Mouse (Mus musculus) thymus, postnatal 36 days (tissue): ENCODE data around the gene Litaf.

Experiments used
- DNase-seq, 2 experiments: peaks; one replicate each; pipeline ENCODE4 v3.0.0; 2022; ENCODE audit warnings: mixed read lengths in 2 of 2

The Litaf gene

DNA sequence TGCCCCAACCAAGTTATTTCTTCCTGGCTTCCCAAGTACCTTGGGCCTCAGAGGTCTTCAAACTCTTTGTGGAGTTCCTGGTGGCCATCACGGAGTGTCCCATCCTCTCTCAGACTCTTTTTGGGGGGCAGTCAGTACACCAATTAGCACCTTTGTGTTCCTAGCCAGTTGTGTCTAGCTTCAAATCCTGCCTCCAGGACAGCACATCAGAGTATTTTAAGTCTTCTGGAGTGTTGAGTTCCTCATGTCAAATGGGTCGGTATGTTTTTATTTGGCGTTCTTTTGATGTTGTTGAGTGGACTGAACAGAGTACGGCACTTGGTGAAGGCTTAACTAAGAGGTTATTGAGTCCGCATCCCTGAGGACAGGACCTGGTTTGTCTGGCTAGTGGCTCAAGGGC, 526 bp downstream of the Litaf start:
- DNase-seq = no peak

DNA sequence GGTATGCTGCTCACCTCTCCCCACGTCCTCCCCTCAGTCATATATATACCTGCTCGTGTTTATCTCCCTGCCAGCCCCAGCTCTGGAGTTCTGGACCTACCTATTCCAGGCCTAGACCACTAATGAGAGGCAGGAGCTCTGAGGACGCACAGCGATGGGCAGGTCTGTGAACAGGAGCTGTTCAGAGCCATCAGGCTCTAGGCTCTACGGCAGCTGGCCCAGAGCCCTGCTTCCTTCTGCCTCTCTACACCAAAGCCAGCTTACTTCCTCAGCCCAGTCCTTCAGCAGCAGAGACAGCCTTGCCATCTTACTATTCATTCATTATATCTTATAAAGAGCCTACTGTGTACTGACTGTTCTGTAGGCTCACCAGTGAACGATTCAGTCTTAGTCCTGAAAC, 1.2 kb downstream of the Litaf start:
- DNase-seq = no peak

DNA sequence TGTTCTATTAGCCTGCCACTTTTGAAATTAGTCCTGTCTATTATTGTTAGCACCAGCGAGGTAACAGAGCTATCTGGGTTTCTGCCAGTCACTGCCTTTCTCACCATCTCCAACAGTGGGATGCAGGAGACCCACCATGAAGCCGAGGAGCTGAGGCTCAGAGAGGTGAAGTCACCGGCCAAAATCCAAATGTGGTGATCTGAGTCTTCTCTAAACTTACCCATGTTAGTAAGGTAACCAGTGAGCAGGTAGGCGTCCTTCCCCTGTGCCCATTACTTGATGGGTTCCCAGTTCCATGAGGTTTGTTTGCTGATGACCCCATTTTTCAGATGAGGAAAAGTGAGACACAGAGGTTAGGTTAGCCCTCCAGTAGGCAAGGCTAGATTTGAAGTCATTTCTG, 1.6 kb downstream of the Litaf start:
- no peak for DNase-seq

DNA sequence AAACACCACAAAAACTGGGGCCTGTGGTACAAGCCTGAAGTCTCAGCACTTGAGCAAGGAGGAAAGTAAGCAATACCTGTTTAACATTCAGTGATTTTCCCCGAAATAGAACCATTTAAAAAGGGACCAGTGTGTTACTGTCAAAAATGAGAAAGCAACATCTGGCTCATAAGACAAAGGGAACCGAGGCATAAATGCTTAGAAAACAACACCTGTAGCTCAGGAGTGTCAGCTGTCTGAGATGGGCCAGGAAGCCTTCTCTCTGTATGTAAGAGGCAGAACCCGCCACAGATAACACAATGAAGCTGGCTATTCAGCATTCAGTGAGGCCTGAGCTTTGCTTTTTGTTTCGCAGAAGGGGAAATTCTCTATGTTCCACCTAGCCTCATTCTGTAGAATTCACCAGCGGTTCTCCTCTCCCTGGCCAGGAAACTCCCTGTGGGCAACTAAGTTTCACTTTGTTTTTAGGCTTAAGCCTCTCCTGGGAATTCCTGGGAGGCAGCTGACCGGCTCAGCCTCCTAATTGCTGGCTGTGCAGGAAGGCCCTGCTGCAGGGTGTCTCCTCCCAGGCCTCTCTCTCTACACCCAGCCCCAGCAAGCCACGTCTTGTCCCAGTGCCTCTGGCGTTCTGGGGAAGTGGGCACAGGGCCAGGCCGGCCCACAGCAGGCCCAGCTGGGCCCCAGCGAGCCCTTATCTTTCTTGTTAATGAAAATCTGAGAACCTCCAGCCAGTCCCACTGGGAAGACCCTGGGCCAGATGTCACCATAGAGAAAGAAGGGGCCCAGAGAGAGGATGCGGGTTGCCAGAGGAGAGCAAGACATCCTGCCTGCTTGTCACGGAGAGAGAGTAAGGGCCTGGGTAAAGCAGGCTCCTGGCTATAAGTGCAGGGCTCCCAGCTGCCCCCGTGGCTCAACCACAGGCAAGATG, 2.9 kb downstream of the Litaf start:
- DNase-seq = peak; percentile 33 to 47

DNA sequence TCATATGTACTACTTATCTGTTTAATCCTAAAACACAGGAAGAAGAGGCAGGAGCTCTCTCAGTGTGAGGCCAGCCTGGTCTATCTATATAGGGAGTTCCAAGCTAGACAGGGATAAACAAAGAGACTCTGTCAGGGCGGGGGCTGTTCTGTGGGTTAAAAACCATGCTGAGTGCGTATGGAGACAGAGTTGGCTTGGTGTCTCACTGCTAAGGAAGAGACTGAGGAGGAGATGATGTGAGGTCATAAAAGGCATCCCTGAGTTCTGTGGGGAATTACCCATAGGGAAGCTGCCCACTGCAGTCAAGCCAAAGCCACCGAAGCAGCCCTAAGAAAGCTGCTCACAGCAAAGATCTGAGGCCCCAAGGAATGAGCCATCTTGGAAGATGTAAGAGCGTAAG, 5.3 kb downstream of the Litaf start, which contains the start of gene Snn:
Gene Snn, plus strand, starts transcription at position 301 of the 400 bp plus-strand sequence.
- no peak for DNase-seq

DNA sequence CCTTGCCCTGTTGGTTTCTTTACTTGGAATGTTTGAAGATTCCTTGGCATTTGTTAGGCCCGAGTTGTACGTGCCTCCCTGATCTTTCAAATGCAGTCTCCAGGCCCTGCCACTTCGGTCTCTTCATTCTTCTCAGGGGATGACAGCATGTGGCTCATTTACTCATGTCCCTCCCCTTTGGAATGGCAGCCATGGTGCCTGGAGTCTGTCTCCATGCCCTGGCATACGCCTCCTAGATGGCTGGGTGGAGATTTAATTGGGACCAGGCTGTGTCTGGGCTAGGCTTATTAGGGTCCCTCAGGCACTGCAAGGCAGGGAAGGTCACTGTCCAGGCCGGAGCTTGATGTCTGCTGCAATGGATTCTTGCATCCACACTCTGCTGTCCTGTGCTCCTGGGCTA, 10.0 kb downstream of the Litaf start:
- DNase-seq = no peak

DNA sequence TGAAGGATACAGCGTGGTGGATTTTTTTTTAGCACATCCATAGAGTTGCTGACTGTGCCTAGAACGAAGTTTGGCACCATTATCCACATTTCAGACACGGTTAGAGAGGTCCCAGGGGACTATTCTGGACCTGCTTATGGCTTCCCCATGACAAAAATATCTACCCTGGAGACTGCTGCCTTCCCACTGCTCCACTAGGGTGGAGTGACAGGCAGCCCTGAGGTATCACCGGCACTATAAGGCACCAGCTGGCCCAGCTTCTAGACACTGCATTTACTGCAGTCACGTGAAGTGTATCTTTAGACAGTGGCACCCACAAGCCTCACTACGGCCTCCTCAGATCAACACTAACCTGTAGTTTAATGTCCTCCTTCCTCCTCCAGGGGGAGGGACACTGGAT, 11.1 kb downstream of the Litaf start:
- no peak for DNase-seq

DNA sequence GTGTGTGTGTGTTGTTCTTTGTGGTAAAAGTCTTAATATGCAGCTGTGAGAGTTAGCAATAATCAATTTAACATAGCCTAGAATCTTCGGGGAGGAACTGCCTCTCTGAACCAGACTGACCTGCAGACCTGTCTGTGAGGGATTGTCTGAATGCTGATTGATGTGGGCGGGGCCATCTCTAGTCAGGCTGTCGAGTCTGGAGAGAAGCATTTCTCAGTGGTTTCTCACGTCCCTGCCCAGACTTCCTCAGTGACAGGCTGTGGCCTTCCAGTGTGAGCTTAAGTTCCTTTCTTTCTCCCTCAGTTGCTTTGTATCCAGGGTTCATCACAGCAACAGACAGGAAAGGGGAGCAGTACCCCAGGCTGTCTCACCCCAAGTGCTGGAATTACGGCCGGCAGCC, 11.5 kb downstream of the Litaf start:
- DNase-seq = no peak

DNA sequence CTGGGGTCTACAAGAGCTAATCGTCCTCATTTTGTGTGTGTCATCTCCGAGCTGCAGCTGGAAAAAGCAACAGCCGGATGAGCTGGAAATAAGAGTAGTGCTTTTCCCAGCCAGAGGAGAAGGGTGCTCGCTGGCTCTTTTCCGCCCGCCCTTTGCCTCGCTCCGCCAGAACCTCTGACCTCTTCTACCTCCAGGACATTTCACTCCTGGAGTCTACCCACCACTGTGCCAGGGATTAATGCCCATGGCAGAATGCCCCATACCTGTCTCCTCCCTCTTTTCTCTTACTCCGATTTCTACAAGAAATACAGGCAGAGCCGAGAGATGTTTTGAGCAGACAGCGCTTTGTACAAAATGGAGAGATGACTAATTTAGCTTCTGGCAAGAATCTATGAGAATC, 14.8 kb downstream of the Litaf start:
- no peak for DNase-seq

DNA sequence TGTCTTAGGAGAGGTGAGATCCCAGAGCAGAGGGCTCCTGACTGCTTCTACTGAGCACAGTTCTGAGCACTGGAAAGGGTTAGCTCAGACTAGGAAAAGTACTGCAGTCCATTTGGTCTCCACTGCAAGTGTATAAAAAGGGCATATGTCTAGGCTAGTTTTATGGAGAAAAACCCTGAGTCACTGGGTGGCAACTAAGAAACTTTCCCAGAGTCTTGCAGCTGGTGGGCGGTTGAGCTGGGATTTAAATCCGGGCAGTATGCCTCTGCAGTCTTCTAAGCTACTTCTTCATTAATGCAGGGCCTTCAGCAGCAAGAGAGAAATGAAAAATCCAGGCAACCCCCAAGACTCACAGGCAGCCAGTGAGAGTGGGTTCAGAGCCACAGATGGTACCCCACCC, 15.7 kb downstream of the Litaf start:
- no peak for DNase-seq

DNA sequence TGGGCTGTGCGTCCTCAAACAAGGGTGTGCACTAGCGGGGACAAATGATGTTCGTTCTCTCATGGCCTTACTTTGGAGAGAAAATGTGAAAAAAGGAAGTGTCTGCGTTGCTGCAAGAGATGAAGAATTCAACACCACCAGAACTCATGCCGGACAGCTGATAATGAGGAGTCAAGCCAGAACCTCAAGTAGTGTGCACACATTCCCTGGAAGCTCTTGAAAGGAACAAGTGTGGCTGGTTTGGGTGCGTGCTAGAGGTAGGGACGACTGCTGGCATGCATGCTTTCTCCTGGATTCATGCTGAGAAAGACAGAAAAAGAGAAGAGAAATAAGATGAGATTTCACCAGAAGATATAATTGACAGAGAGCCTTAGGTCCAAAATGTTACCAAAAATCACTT, 18.8 kb downstream of the Litaf start:
- DNase-seq = no peak

DNA sequence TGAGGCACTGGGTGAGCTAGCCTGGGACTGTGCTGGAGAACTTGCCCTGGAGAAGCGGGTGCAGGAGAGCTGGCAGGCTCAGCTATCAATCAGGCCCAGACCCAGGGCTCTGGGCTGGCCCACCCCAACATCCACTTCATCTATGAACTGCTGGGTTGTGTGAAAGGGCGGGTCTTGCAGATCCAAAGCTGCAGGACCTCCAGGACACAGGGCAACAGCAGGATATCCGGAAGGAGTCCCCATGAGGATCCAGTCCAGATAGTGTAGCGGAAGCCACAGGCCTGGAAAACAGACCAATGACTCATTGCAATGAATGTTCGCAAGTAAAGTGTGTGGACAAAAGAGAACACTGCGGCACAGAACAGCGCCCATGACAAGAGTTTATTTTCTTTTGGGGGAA, 19.5 kb downstream of the Litaf start:
- DNase-seq = no peak

DNA sequence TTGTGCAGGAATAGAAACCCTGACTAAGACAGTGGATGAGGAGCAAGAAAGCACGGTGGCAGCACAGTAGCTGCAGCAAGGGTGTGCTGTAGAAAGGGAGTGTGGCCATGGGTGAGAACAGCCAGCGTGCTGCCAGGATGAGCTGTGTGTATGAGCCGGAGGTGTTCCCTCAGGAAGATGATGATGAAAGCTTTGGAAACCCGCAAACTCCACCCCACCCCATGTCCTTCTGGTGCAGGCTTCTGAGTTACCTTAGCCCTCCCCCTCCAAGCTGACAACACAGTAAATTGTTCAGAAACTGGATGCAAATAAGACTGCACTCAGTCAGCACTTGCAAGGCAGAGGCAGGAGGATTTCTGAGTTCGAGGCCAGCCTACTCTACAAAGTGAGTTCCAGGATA, 22.7 kb downstream of the Litaf start:
- no peak for DNase-seq

DNA sequence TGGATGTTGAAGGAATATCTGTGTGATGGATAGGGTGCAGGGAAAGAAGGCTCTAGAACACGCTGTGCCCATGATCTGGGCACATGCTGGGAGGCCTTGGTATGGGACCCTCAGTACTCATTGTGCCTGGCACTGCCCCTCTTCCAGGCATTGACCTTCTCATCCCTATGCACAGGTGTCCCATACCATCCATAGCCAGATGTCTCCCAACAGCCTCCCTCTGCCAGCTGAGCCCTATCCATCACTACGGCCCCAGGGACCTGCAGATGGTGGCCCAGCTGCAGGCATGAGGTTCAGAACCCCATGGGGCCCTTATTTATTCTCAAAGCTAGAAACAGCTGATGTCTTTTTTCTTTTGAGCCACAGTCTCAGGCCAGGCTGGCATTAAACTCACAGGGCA, 25.4 kb downstream of the Litaf start:
- DNase-seq = no peak

DNA sequence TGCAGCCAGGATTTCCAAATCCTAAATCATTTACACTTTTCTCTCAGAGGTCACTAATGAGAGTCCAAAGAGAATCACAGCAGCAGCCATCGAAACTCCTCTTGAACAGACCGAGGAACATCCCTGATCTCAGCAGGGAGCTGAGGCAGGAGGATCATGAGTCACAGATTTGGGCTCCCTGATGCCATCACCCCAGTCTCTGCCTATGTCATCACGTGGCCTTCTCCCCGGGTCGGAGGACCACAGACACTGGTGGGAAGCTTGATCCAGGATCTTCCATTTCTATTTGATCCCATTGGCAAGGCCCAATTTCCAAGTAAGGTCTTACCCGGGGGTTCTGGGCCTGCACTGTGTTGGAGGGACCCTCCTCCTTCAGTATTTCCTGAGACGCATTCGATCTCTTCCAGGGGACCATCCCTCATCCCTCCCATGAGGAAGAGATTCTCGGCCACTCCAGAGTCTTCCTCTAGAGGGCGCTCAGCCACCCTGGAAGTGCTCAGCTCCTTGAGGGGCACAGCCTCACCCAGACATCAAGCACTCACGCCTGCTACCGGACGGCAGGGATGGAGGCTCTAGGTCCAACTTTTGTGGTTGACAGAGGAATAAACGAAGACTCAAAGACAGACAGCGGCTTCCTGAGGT, 30.0 kb downstream of the Litaf start:
- peak; percentile 69 to 71 for DNase-seq

DNA sequence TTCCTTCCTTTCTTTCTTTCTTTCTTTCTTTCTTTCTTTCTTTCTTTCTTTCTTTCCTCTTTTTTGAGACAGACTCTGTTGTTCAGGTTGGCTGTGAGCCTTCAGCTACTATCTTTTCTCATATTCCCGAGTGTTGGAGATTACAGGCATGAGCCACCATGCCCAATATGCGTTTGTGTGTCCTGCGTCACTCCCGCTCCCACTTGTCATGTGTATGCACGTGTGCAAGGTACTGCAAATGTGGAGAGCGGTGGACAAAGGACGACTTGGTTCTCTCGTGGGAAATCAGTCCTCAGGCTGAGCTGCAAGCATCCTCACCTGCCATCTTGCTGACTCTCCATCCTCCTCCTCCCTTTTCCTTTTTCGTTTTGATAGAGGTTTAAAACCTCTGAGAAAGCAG, 30.7 kb downstream of the Litaf start:
- DNase-seq = no peak

DNA sequence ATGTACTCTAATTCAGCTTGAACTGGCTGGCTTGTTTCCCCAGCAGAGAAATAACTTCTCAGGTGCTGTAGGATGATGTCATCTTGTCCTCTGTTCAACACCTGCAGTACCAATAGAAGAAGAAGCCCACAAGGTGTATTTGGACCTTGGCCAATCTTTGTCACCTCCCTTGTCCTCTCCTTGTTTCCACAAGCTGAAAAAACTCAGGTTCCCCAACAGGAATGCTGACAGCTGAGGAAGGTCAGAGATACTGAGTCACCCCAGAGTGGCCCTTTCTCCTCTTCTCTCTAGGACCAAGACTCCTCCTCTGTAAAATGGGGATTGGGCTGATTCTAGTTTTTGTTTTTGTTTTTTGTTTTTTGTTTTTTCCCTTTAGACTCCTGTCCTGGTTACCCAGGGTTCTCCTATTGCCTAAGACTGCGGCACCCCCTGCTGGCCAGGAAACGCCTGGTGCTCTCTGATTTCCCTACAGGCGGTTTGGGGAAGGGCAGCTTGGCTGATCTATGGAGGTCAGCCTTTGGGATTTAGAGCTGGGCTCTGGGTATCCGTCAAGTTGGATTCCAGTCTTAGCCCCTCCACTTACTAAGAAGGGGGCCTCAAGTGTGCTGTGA, 31.7 kb downstream of the Litaf start:
- peak; percentile 79 to 82 for DNase-seq

DNA sequence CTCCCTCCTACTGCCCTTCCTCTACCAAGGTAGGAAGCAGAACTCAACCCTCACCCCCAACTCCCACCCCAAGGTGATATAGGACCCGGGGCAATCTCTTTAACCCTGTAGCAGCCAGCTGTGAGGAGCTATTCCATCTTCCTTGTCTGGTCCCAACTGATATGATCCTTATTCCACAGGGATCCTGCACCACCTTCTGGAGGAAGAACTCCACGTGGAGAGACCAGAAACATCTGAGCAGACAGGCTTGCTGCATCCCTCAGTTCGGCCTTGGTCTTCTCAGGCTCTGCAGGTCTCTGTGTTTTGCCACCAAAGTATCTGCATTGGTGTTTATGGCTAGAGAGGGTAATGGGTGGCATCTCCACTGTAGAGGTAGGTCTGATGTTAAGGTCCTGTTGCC, 34.6 kb downstream of the Litaf start:
- no peak for DNase-seq

DNA sequence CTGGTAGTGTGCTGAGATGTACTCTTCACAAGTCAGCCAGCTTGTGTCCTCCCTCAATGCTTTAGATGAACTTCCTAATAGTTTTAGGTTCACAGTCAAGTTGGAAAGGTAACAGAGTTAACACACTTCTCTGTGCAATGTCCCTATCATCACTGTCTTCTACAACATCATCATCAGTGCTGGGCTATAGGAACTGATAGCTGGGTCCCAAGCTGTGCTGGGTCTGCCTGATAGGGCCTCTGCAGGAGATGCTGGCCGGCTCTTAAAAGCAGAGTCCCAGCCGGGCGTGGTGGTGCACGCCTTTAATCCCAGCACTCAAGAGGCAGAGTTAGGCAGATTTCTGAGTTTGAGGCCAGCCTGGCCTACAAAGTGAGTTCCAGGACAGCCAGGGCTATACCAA, 35.1 kb downstream of the Litaf start:
- DNase-seq = no peak

DNA sequence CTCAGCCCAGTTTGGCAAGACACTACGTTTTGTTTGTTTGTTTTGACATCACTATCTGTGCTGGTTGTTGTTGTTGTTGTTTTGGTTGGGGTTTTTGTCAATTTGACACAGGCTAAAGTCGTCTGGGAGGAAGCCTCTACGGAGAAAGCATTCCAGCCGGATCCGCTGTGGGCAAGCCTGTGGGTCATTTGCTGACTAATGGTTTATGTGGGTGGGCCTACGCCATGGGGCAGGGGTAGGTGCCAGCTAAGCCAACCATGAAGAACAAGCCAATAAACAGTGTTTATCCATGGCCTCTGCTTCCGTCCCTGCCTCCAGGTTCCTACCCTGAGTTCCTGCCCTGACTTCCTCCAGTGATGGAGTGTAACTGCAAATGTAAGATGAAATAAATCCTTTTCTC, 37.8 kb downstream of the Litaf start:
- no peak for DNase-seq

DNA sequence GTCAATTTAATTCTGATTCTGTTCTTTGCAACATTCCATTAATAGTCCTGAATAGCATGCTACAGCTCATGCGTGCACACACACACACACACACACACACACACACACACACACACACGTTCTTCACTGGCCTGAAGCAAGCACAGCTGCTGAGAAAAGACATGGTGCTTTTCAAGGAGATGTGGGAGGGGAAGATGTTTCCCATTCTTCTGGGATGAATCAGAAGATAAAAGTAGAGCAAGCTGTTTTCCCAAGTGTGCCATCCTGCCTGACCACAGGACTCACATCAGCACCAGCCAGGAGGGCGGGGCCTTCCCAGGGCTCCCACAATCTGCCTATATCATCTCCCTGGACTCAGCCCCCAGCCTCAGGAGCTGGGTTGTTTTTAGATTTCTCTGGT, 41.1 kb downstream of the Litaf start:
- DNase-seq = no peak

DNA sequence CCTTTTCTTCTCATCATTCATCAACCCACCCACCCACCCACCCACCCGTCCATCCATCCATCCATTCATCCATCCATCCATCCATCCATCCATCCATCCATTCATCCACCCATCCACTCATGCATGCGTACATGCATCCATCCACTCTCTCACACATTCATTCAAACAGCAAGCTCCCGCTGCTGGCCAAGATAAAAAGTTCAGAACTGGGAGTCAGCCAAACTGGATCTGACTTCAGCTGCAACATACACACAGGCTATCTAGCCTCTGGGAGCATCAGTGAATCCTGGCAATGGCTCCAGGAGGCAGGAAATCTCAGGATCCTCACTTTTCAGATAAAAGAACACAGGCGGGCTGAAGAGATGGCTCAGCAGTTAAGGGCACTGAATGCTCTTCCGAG, 42.3 kb downstream of the Litaf start:
- DNase-seq = no peak

DNA sequence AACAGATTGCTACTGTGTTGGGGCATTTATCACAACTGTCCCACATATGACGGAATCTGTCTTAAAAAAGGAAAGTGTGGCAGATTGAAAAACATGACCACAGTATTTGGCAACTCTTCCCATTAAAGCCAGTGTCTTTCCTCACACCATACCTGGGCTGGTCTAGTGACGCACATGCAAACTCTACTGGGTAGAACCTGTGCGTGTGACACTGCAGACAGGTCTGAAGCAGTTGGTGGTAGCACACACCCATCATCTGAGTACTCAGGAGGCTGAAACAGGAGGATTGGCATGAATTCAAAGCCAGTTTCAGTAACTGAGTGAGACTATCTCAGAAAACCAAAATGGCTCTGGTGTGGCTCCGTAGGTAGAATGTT, 43.9 kb downstream of the Litaf start:
- no peak for DNase-seq
